Mouse (Mus musculus) liver, adult 2 months (tissue): ENCODE results near the gene Troap. TPM values are rescaled to one million over a fixed set of nuclear protein-coding genes. Genes with fewer than 3 reads are reported as not detected.
A peak's percentile ranks its signal among the peaks of the same experiment; 100 is the strongest.
"Not testable (repeated sequence)": the region's sequence is repeated elsewhere in the genome, so short reads cannot be mapped to it uniquely, and the experiment has no call there.

ENCODE experiments used
- DNase-seq: peaks from one replicate; pipeline ENCODE4 v3.0.0-alpha.2; 2011; ENCODE audit warnings: low read depth, low spot score; ENCODE audit errors: extremely low read depth
- H3K27ac ChIP-seq: fragments of 200-500 bp; replicated peaks from 2 replicates; pipeline ENCODE4 v1.5.1; 2012; ENCODE audit warnings: low read depth, mild to moderate bottlenecking, control low read depth, inconsistent platforms, low read length; ENCODE audit not compliant: insufficient read depth
- H3K27me3 ChIP-seq: fragments of 200-500 bp; 2 replicates; pipeline ENCODE4 v1.6.1; 2012; ENCODE audit warnings: mild to moderate bottlenecking, moderate library complexity, low read length, inconsistent platforms; ENCODE audit not compliant: control insufficient read depth, insufficient read depth
- H3K36me3 ChIP-seq: fragments of 200-500 bp; 2 replicates; pipeline ENCODE4 v1.6.1; 2012; ENCODE audit warnings: low read length, inconsistent platforms; ENCODE audit not compliant: control insufficient read depth, insufficient read depth
- H3K4me1 ChIP-seq: fragments of 200-500 bp; 2 replicates; pipeline ENCODE4 v1.6.1; 2011; ENCODE audit warnings: low read length; ENCODE audit not compliant: control insufficient read depth, insufficient read depth
- H3K4me3 ChIP-seq: fragments of 200-500 bp; 2 replicates; pipeline ENCODE4 v1.5.1; 2011; ENCODE audit warnings: low read depth, mild to moderate bottlenecking, control low read depth, low read length, moderate library complexity; ENCODE audit not compliant: insufficient read depth
- H3K79me2 ChIP-seq: fragments of 200-500 bp; 2 replicates; pipeline ENCODE4 v1.6.1; 2012; ENCODE audit warnings: inconsistent platforms, mild to moderate bottlenecking, low read length, moderate library complexity; ENCODE audit not compliant: control insufficient read depth, insufficient read depth
- H3K9ac ChIP-seq: fragments of 200-500 bp; 2 replicates; pipeline ENCODE4 v1.6.1; 2012; ENCODE audit warnings: low read depth, mild to moderate bottlenecking, control low read depth, inconsistent platforms, low read length
- CTCF ChIP-seq: fragments of 200-500 bp; IDR thresholded peaks from 2 replicates; pipeline ENCODE4 v1.5.1; 2011; ENCODE audit warnings: low read depth, low read length, control low read depth
- POLR2A ChIP-seq: fragments of 200-500 bp; IDR thresholded peaks from 2 replicates; pipeline ENCODE4 v1.6.1; 2011; ENCODE audit warnings: low read length, control low read depth; ENCODE audit not compliant: insufficient read depth; ENCODE audit errors: extremely low read depth
- WGBS: fragments of 180-500 bp; shearing (Covaris S2); methylation state at CpG from one replicate; pipeline ENCODE4 v1.1.7; 2018; 5-methylcytosine and 5-hydroxymethylcytosine counted together
- polyA plus RNA-seq: library from polyadenylated mRNA; depleted of rRNA; stranded (reverse); fragments of >200 nt; gene quantifications from 2 replicates; pipeline ENCODE4 v1.2.3, GENCODE M21; 2012
- total RNA-seq: library from RNA; depleted of rRNA; stranded (reverse); fragments of >200 nt; gene quantifications from 2 replicates; pipeline ENCODE4 v1.2.3, GENCODE M21; 2014

Troap gene
- total and polyA plus RNA-seq, 2 experiments, result not detected

- no peaks in the 10 kb centered on the region for H3K36me3 ChIP-seq
- 92% methylated on average over 1 of the region's 1 CpGs for WGBS
- H3K79me2 ChIP-seq, result no peaks in the 10 kb centered on the region
- H3K27ac ChIP-seq, result no peak overlapping the region
- H3K27me3 ChIP-seq, result no peaks in the 10 kb centered on the region
- no peaks in the 10 kb centered on the region for H3K4me1 ChIP-seq
- H3K9ac ChIP-seq, result no peak overlapping the region
- H3K4me3 ChIP-seq, result no peak overlapping the region
- no peak for DNase-seq
- no peak for TF ChIP-seq POLR2A
These were observed 2.4 kb upstream of the Troap start for GRCm38 (mm10) chr15:99071988-99072387.

- Histone ChIP-seq H3K36me3 (no peaks in the 10 kb centered on the region), H3K27ac (peak overlapping the region; percentile 62), H3K79me2 (no peaks in the 10 kb centered on the region), H3K27me3 (no peaks in the 10 kb centered on the region), H3K4me1 (no peaks in the 10 kb centered on the region), H3K9ac (peak overlapping the region; percentile 75), H3K4me3 (peak overlapping the region; percentile 70)
- WGBS, result under 1% methylated on average over 44 of the region's 44 CpGs
- 0 out of 2 replicates have a peak, but pooled peaks have one; percentile 21 for TF ChIP-seq POLR2A
- no peak for TF ChIP-seq CTCF
- peak; percentile 88 for DNase-seq
These were observed 392 bp downstream of the Troap start for GRCm38 (mm10) chr15:99074600-99075333.

- not testable (repeated sequence) for H3K9ac ChIP-seq, H3K36me3 ChIP-seq, H3K4me1 ChIP-seq, H3K4me3 ChIP-seq, DNase-seq, H3K79me2 ChIP-seq, H3K27me3 ChIP-seq, H3K27ac ChIP-seq
- WGBS, result 97% methylated on average over 3 of the region's 3 CpGs
These were observed 1.6 kb downstream of the Troap start for GRCm38 (mm10) chr15:99076011-99076410.

- H3K79me2 ChIP-seq, result no peaks in the 10 kb centered on the region
- no peak for TF ChIP-seq CTCF
- TF ChIP-seq POLR2A, result no peak
These were observed 4.0 kb downstream of the Troap start for GRCm38 (mm10) chr15:99078181-99078910.

GRCm38 (mm10) chr15:99079804-99080203 lies 5.4 kb downstream of the Troap start:
- H3K79me2 ChIP-seq, result no peaks in the 10 kb centered on the region
- no peak overlapping the region for H3K27ac ChIP-seq
- no peaks in the 10 kb centered on the region for H3K27me3 ChIP-seq
- DNase-seq, result no peak
- TF ChIP-seq CTCF, result no peak
- no peak for TF ChIP-seq POLR2A
- no peaks in the 10 kb centered on the region for H3K36me3 ChIP-seq
- 0 out of 2 replicates have a peak, but pooled peaks cover 3% of the 10 kb centered on the region for H3K4me1 ChIP-seq
- H3K4me3 ChIP-seq, result no peak overlapping the region
- no peak overlapping the region for H3K9ac ChIP-seq
- 72% methylated on average over 3 of the region's 3 CpGs for WGBS

More at GRCm38 (mm10) chr15:99078181-99078910, 4.0 kb downstream of the Troap start:
- Histone ChIP-seq H3K27ac (no peak overlapping the region), H3K27me3 (no peaks in the 10 kb centered on the region), H3K4me1 (no peaks in the 10 kb centered on the region), H3K36me3 (no peaks in the 10 kb centered on the region), H3K4me3 (no peak overlapping the region), H3K9ac (no peak overlapping the region)
- WGBS, result 85% methylated on average over 15 of the region's 15 CpGs
- no peak for DNase-seq

GRCm38 (mm10) chr15:99082322-99082721 lies 7.9 kb downstream of the Troap start:
- Histone ChIP-seq H3K27me3 (peaks cover 1% of the 10 kb centered on the region; the same call in 1 of the 2 replicates), H3K4me3 (no peak overlapping the region), H3K27ac (no peak overlapping the region), H3K4me1 (0 out of 2 replicates have a peak, but pooled peaks cover 3% of the 10 kb centered on the region), H3K79me2 (no peaks in the 10 kb centered on the region), H3K36me3 (no peaks in the 10 kb centered on the region), H3K9ac (no peak overlapping the region)
- no peak for TF ChIP-seq CTCF
- no peak for TF ChIP-seq POLR2A
- no peak for DNase-seq
- 98% methylated on average over 12 of the region's 12 CpGs for WGBS
